Mouse (Mus musculus): ENCODE results near the gene Wdr82.

- TF ChIP-seq CTCF (IDR thresholded peaks at IDR 0.05; ENCODE audit: control insufficient read depth, insufficient read depth, insufficient read length): no peak
- no peak for TF ChIP-seq USF1 (IDR thresholded peaks at IDR 0.05; ENCODE audit: low read depth)
- no peak for TF ChIP-seq MAX (IDR thresholded peaks at IDR 0.05)
- TF ChIP-seq MYOG (IDR thresholded peaks at IDR 0.05; ENCODE audit: control insufficient read depth, extremely low read depth, insufficient read length): no peak
Observed at GRCm38 (mm10) chr9:106130250-106130649, 40.5 kb upstream of the Wdr82 start.
